27 mouse cellular contexts compared by ENCODE assay signal in genomic region chr12:87464678-87465297, GRCm38 (mm10). TPM values are rescaled to one million over a fixed set of nuclear protein-coding genes. Genes with fewer than 3 reads are reported as not detected.
DNase-seq lines count a peak whose midpoint lies in the region; ATAC-seq and TF ChIP-seq lines count a peak whose summit lies in the region.
"Had no signal": no experiment of that assay in that cellular context is flagged by ENCODE, and none has a peak within 500 bp of the region (broad histone marks: within the 10 kb centered on the region; RNA-seq: fewer than 3 reads in every experiment).

No protein-coding gene starts in this region.

- H3K27ac ChIP-seq in heart, embryonic 11.5 days (ENCODE audit: low read depth, low read length) = no peak overlapping the region
- no peak overlapping the region for H3K27ac ChIP-seq in liver, embryonic 11.5 days (ENCODE audit: low read depth, low read length)
- H3K27ac ChIP-seq in lung, postnatal 0 days (ENCODE audit: low read length) = no peak overlapping the region
- H3K27ac ChIP-seq: hindbrain, embryonic 14.5 days; limb, embryonic 10.5 days; midbrain, embryonic 10.5 days had no signal

- TF ChIP-seq EP300 in lung, postnatal 0 days (IDR thresholded peaks at IDR 0.05) = no peak

- H3K9ac ChIP-seq in heart, embryonic 11.5 days (ENCODE audit: low read depth, low read length) = no peak overlapping the region
- H3K9ac ChIP-seq in liver, embryonic 11.5 days (ENCODE audit: low read depth, low read length) = no peak overlapping the region
- H3K9ac ChIP-seq in lung, postnatal 0 days (replicated peaks; ENCODE audit: low read depth) = no peak overlapping the region
- H3K9ac ChIP-seq: forebrain, postnatal 0 days; hindbrain, embryonic 14.5 days had no signal

- no peaks in the 10 kb centered on the region for H3K9me3 ChIP-seq in heart, embryonic 11.5 days (replicated peaks; ENCODE audit: control insufficient read depth, low read length)
- no peaks in the 10 kb centered on the region for H3K9me3 ChIP-seq in liver, embryonic 11.5 days (ENCODE audit: control insufficient read depth, low read length)
- no peaks in the 10 kb centered on the region for H3K9me3 ChIP-seq in lung, postnatal 0 days (ENCODE audit: low read length)
- H3K9me3 ChIP-seq: limb, embryonic 10.5 days; midbrain, embryonic 10.5 days had no signal

- no peak for DNase-seq in heart, postnatal 10 days
- DNase-seq in c-Kit-positive CD71-positive TER-119-negative erythroid progenitor cells, embryonic 14.5 days (ENCODE audit: low read depth) = peak; percentile 62
- DNase-seq in liver, embryonic 11.5 days (ENCODE audit: low spot score) = no peak
- no peak for DNase-seq in lung, postnatal 0 days (ENCODE audit: low spot score)
- no peak for DNase-seq in right cerebral cortex, adult 2 months (ENCODE audit: low spot score in 2 of 2)
- DNase-seq in left cerebral cortex, postnatal 4 days = no peak
- DNase-seq: adrenal gland, adult 8-10 months; cerebellum, adult 18-20 months; cerebellum, postnatal 25 days; embryo, embryonic 11 days; forebrain, postnatal 0 days; gastrocnemius, postnatal 36 days; kidney, adult 18-20 months; kidney, postnatal 10 days; lung, adult 18-20 months; lung, postnatal 36 days; spleen, adult 18-20 months had no signal

- no peak for TF ChIP-seq CTCF in lung, postnatal 0 days (IDR thresholded peaks at IDR 0.05)

- H3K27me3 ChIP-seq in heart, embryonic 11.5 days (ENCODE audit: control insufficient read depth, insufficient read depth, low read length) = no peaks in the 10 kb centered on the region
- no peaks in the 10 kb centered on the region for H3K27me3 ChIP-seq in liver, embryonic 11.5 days (replicated peaks; ENCODE audit: control insufficient read depth, insufficient read depth, low read length)
- no peaks in the 10 kb centered on the region for H3K27me3 ChIP-seq in lung, postnatal 0 days (replicated peaks; ENCODE audit: insufficient read depth, low read length)

- H3K36me3 ChIP-seq in heart, embryonic 11.5 days (ENCODE audit: control insufficient read depth, insufficient read depth, low read length) = peaks cover 19% of the 10 kb centered on the region
- peaks cover 39% of the 10 kb centered on the region for H3K36me3 ChIP-seq in liver, embryonic 11.5 days (ENCODE audit: control insufficient read depth, insufficient read depth, low read length)
- H3K36me3 ChIP-seq in lung, postnatal 0 days (ENCODE audit: insufficient read depth, low read length) = peaks cover 23% of the 10 kb centered on the region

- 82% methylated on average over 6 of the region's 6 CpGs for WGBS in heart, embryonic 11.5 days (ENCODE audit: insufficient replicate concordance)
- 74% methylated on average over 6 of the region's 6 CpGs for WGBS in liver, embryonic 11.5 days
- WGBS in lung, postnatal 0 days = 84% methylated on average over 6 of the region's 6 CpGs

- intact Hi-C loops in heart, postnatal 10 days (cut with DNase I) = no loop called here
- intact Hi-C loops in left cerebral cortex, postnatal 4 days (cut with DNase I) = no loop called here

- 0 out of 2 replicates have a peak, but pooled peaks have one; percentile 59 for ATAC-seq in heart, embryonic 11.5 days (replicated peaks; ENCODE audit: insufficient number of reproducible peaks, low FRiP score, low TSS enrichment)
- peak; percentile 88 for ATAC-seq in liver, embryonic 11.5 days (replicated peaks; ENCODE audit: low FRiP score)
- peak; percentile 95 for ATAC-seq in megakaryocyte-erythroid progenitor cell, adult 5-6 weeks (replicated peaks; ENCODE audit: low FRiP score, low TSS enrichment, poor library complexity, severe bottlenecking)
- ATAC-seq in lung, postnatal 0 days = no peak
- ATAC-seq: forebrain, postnatal 0 days had no signal

- H3K4me1 ChIP-seq in heart, embryonic 11.5 days (ENCODE audit: control insufficient read depth, insufficient read depth, low read length) = no peaks in the 10 kb centered on the region
- peaks cover 8% of the 10 kb centered on the region for H3K4me1 ChIP-seq in liver, embryonic 11.5 days (replicated peaks; ENCODE audit: control insufficient read depth, insufficient read depth, low read length)
- no peaks in the 10 kb centered on the region for H3K4me1 ChIP-seq in lung, postnatal 0 days (ENCODE audit: insufficient read depth, low read depth, low read length)
- H3K4me1 ChIP-seq: limb, embryonic 10.5 days; midbrain, embryonic 10.5 days had no signal

- H3K4me3 ChIP-seq in heart, embryonic 11.5 days (ENCODE audit: low read depth, low read length) = no peak overlapping the region
- no peak overlapping the region for H3K4me3 ChIP-seq in liver, embryonic 11.5 days (ENCODE audit: low read depth, low read length)
- H3K4me3 ChIP-seq in lung, postnatal 0 days (ENCODE audit: low read depth, low read length) = no peak overlapping the region
- H3K4me3 ChIP-seq: limb, embryonic 10.5 days; midbrain, embryonic 10.5 days had no signal

- H3K4me2 ChIP-seq in heart, embryonic 11.5 days = no peak overlapping the region
- H3K4me2 ChIP-seq in liver, embryonic 11.5 days = no peak overlapping the region
- no peak overlapping the region for H3K4me2 ChIP-seq in lung, postnatal 0 days (replicated peaks; ENCODE audit: low read depth, low read length)
- H3K4me2 ChIP-seq: hindbrain, embryonic 14.5 days had no signal

RNA-seq across cellular contexts. Expression of gene Snw1, which starts 7.3 kb away (rescaled TPM):
- polyA plus RNA-seq in heart, embryonic 11.5 days (2014; fragmentation: Nextera tagmentation; extraction: Ambion mirVana) = 95.7 and 95.9 TPM in 2 replicates
- 10 to 100 TPM; 47.1 to 53.2 TPM for total RNA-seq in heart, postnatal 10 days (2021)
- 121 and 130 TPM in 2 replicates for polyA plus RNA-seq in liver, embryonic 11.5 days (2014; fragmentation: Nextera tagmentation; extraction: Ambion mirVana)
- total RNA-seq in megakaryocyte-erythroid progenitor cell, adult 5-6 weeks (2014; fragmentation: Nextera tagmentation) = 64.6 and 68.2 TPM in 2 replicates
- total RNA-seq in megakaryocyte-erythroid progenitor cell, adult 5-6 weeks (2017) = 189 and 219 TPM in 2 replicates
- polyA plus RNA-seq in lung, postnatal 0 days (2015; fragmentation: Nextera tagmentation; extraction: Ambion mirVana) = 93.9 and 103 TPM in 2 replicates
- total RNA-seq in left cerebral cortex, postnatal 4 days (2021) = 10 to 100 TPM; 53.1 to 53.3 TPM

RNA-seq across cellular contexts. Expression of gene Alkbh1, which starts 21.0 kb away (rescaled TPM):
- 39.6 and 52.6 TPM in 2 replicates for polyA plus RNA-seq in heart, embryonic 11.5 days (2014; fragmentation: Nextera tagmentation; extraction: Ambion mirVana)
- total RNA-seq in heart, postnatal 10 days (2021) = 10 to 100 TPM; 12.4 to 13.3 TPM
- polyA plus RNA-seq in liver, embryonic 11.5 days (2014; fragmentation: Nextera tagmentation; extraction: Ambion mirVana) = 56.5 and 64.9 TPM in 2 replicates
- 65.2 and 74.6 TPM in 2 replicates for total RNA-seq in megakaryocyte-erythroid progenitor cell, adult 5-6 weeks (2014; fragmentation: Nextera tagmentation)
- total RNA-seq in megakaryocyte-erythroid progenitor cell, adult 5-6 weeks (2017) = 62.8 and 93.0 TPM in 2 replicates
- 15.2 and 20.1 TPM in 2 replicates for polyA plus RNA-seq in lung, postnatal 0 days (2015; fragmentation: Nextera tagmentation; extraction: Ambion mirVana)
- total RNA-seq in left cerebral cortex, postnatal 4 days (2021) = 10 to 100 TPM; 25.8 to 28.4 TPM

RNA-seq across cellular contexts. Expression of gene Slirp, which starts 21.1 kb away (rescaled TPM):
- 256 and 291 TPM in 2 replicates for polyA plus RNA-seq in heart, embryonic 11.5 days (2014; fragmentation: Nextera tagmentation; extraction: Ambion mirVana)
- total RNA-seq in heart, postnatal 10 days (2021) = 100 to 1,000 TPM; 151 to 152 TPM
- 314 and 321 TPM in 2 replicates for polyA plus RNA-seq in liver, embryonic 11.5 days (2014; fragmentation: Nextera tagmentation; extraction: Ambion mirVana)
- total RNA-seq in megakaryocyte-erythroid progenitor cell, adult 5-6 weeks (2014; fragmentation: Nextera tagmentation) = 183 and 219 TPM in 2 replicates
- 65.7 and 122 TPM in 2 replicates for total RNA-seq in megakaryocyte-erythroid progenitor cell, adult 5-6 weeks (2017)
- 158 and 175 TPM in 2 replicates for polyA plus RNA-seq in lung, postnatal 0 days (2015; fragmentation: Nextera tagmentation; extraction: Ambion mirVana)
- 100 to 1,000 TPM in 1 of 2 experiments, 10 to 100 TPM in 1; 96.3 to 101 TPM for total RNA-seq in left cerebral cortex, postnatal 4 days (2021)

RNA-seq across cellular contexts. Expression of gene Gm5788, which starts 29.7 kb away (rescaled TPM):
- not detected in 2 replicates for polyA plus RNA-seq in heart, embryonic 11.5 days (2014; fragmentation: Nextera tagmentation; extraction: Ambion mirVana)
- total RNA-seq in heart, postnatal 10 days (2021) = not detected
- polyA plus RNA-seq in liver, embryonic 11.5 days (2014; fragmentation: Nextera tagmentation; extraction: Ambion mirVana) = not detected in 2 replicates
- not detected in 2 replicates for total RNA-seq in megakaryocyte-erythroid progenitor cell, adult 5-6 weeks (2014; fragmentation: Nextera tagmentation)
- not detected in 2 replicates for total RNA-seq in megakaryocyte-erythroid progenitor cell, adult 5-6 weeks (2017)
- not detected in 2 replicates for polyA plus RNA-seq in lung, postnatal 0 days (2015; fragmentation: Nextera tagmentation; extraction: Ambion mirVana)
- not detected for total RNA-seq in left cerebral cortex, postnatal 4 days (2021)
- total RNA-seq: adrenal gland, adult 8-10 months; forebrain, postnatal 0 days; gastrocnemius, postnatal 36 days; heart, postnatal 25 days; layer of hippocampus, adult 18-20 months; monocyte, adult 5-6 weeks had no signal
- polyA plus RNA-seq: embryonic facial prominence, embryonic 14.5 days; forebrain, postnatal 0 days; hindbrain, embryonic 14.5 days; limb, embryonic 10.5 days; midbrain, embryonic 10.5 days; neural tube, embryonic 11.5 days had no signal

RNA-seq across cellular contexts. Expression of gene Gm8300, which starts 49.3 kb away (rescaled TPM):
- not detected in 2 replicates for polyA plus RNA-seq in heart, embryonic 11.5 days (2014; fragmentation: Nextera tagmentation; extraction: Ambion mirVana)
- total RNA-seq in heart, postnatal 10 days (2021) = not detected
- polyA plus RNA-seq in liver, embryonic 11.5 days (2014; fragmentation: Nextera tagmentation; extraction: Ambion mirVana) = not detected in 2 replicates
- not detected in 2 replicates for total RNA-seq in megakaryocyte-erythroid progenitor cell, adult 5-6 weeks (2014; fragmentation: Nextera tagmentation)
- total RNA-seq in megakaryocyte-erythroid progenitor cell, adult 5-6 weeks (2017) = not detected in 2 replicates
- polyA plus RNA-seq in lung, postnatal 0 days (2015; fragmentation: Nextera tagmentation; extraction: Ambion mirVana) = not detected in 2 replicates
- total RNA-seq in left cerebral cortex, postnatal 4 days (2021) = not detected
- total RNA-seq: adrenal gland, adult 8-10 months; forebrain, postnatal 0 days; gastrocnemius, postnatal 36 days; heart, postnatal 25 days; layer of hippocampus, adult 18-20 months; monocyte, adult 5-6 weeks had no signal
- polyA plus RNA-seq: embryonic facial prominence, embryonic 14.5 days; forebrain, postnatal 0 days; hindbrain, embryonic 14.5 days; limb, embryonic 10.5 days; midbrain, embryonic 10.5 days; neural tube, embryonic 11.5 days had no signal
